Mouse (Mus musculus): ENCODE measurements at regions not wholly inside any gene's neighbourhood (a gene's known extent, or its start where the extent isn't known, plus 50 kb on each side); places are given as distances from the start of the nearest gene placed in this dataset. TPM values are rescaled to one million over a fixed set of nuclear protein-coding genes. Genes with fewer than 3 reads are reported as not detected.

DNA sequence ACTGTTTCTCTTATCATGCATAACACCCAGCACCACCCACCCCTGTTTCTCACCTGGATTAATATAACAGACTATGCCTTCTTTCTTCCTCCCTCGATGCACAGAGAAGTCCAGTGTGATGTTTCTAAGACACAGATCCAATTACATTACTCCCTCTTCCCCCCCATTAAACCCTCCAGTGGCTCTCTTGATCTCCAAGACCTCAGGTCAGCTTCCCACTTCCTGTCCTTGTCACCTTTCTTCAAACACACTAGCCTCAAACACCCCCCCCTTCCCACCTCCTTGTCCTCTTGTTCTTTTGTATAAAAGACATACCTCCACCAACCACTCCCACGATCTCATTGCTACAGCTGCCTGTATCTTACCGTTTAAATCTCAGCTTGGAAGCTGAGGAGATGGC lies 201.8 kb downstream of the Epha4 start:
- Histone ChIP-seq H3K27me3 (no peaks in the 10 kb centered on the region), H3K4me1 (no peaks in the 10 kb centered on the region), H3K4me3 (no peak overlapping the region), H3K36me3 (no peaks in the 10 kb centered on the region), H3K9me3 (no peaks in the 10 kb centered on the region), H3K9ac (no peak overlapping the region), H3K4me2 (no peak overlapping the region), H3K27ac (no peak overlapping the region)
- WGBS = 36% methylated on average over 3 of the region's 3 CpGs
- no peak for ATAC-seq (ENCODE audit: insufficient number of reproducible peaks, low FRiP score, low TSS enrichment, low read depth)

- Histone ChIP-seq H3K27me3 (no peaks in the 10 kb centered on the region), H3K36me3 (no peaks in the 10 kb centered on the region), H3K4me3 (no peak overlapping the region), H3K27ac (no peak overlapping the region), H3K9me3 (no peaks in the 10 kb centered on the region), H3K9ac (no peak overlapping the region), H3K4me2 (no peak overlapping the region), H3K4me1 (no peaks in the 10 kb centered on the region)
- ATAC-seq (ENCODE audit: insufficient number of reproducible peaks, low FRiP score, low TSS enrichment, low read depth) = no peak
- 59% methylated on average over 3 of the region's 3 CpGs for WGBS
These were observed 199.5 kb downstream of the Epha4 start for GRCm38 (mm10) chr1:77315347-77315746.

DNA sequence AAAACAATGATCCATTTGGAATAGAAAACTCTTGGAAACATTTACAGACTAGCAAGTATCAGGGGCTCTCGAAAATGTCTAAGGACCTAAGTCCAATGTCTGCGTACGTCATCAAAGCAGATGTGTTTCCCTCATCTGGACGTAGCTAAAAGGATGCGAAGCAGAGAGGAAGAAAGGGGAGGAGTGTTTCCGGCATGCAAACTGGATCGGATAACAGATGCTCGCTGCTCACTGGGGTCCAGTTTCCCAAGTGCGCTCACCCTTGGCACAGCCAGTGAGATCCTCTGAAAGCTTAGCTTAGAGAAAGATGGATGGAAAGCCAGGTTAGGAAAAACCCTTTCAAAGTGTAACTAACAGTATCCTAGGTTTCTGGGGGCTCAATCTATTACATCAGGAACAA lies 198.7 kb downstream of the Epha4 start:
- ATAC-seq (ENCODE audit: insufficient number of reproducible peaks, low FRiP score, low TSS enrichment, low read depth) = no peak
- WGBS = 23% methylated on average over 9 of the region's 9 CpGs

More for the DNA sequence above, 198.7 kb downstream of the Epha4 start:
- no peak overlapping the region for H3K27ac ChIP-seq
- no peaks in the 10 kb centered on the region for H3K4me1 ChIP-seq
- no peaks in the 10 kb centered on the region for H3K36me3 ChIP-seq
- no peak overlapping the region for H3K4me2 ChIP-seq
- no peak overlapping the region for H3K4me3 ChIP-seq
- H3K27me3 ChIP-seq = no peaks in the 10 kb centered on the region
- H3K9ac ChIP-seq = no peak overlapping the region
- H3K9me3 ChIP-seq = no peaks in the 10 kb centered on the region

Small RNA genes lying in the stretch of these regions (microRNA-seq; reads per million reads assigned to microRNA genes)
- gene Mir6343 = not detected

Measured in limb, embryonic 15.5 days (tissue).